Mouse (Mus musculus): ENCODE data around the gene Ccser1. TPM values are rescaled to one million over a fixed set of nuclear protein-coding genes. Genes with fewer than 3 reads are reported as not detected.

Ccser1 gene
- polyA plus RNA-seq, 1 experiment from 2014 or later = 16.2 TPM

DNA sequence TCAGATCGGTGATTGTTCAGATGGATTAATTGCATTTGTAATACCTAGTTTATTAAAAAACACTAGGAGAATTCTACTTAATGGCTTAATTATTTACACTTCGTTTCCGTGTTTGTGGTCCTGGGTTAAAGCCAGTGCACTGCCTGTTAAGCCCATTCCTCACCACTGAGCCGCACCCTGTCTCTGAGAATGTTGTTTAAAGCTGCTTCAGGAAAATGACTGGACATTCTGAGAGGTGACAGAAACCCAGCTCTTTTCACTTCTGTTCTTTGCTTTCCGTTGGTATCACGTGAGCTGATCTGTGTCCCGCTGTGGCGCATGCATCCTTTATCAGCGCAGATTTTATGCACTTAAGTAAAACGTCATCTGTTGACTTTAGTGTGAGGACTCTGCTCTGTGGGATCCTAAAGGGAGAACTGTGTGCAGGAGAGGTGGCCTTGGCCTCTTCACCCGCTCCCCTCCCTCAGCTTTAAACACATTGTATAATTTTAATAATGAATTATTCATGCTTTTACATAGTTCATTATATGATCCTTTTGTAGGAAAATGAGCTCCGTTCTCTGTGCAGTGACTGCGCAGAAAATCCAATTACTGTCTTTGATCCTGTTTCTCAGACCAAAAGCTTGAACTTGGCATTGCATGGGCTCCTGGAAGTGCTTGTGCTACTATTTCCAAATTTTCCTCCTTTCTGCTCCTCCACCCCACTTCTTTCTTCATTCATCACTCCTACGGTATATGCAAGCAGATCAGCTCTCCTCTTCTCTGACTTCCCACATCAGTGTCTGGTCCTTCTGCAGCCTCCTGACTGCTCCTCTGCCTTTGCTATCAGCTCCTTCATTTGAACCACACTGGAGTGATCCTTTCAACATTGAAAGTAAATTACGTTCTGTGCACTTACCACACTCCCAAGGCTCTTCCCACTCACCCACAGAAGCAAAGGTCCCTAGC, 149.7 kb downstream of the Ccser1 start:
- no peak for ATAC-seq (ENCODE audit: low FRiP score, low TSS enrichment)
- no peaks in the 10 kb centered on the region for H3K27me3 ChIP-seq (ENCODE audit: control insufficient read depth, insufficient read depth, low read length)
- no peak overlapping the region for H3K27ac ChIP-seq (ENCODE audit: low read depth, low read length)
- no peak overlapping the region for H3K4me2 ChIP-seq (replicated peaks; ENCODE audit: low read depth, low read length)
- H3K4me1 ChIP-seq (ENCODE audit: control insufficient read depth, insufficient read depth, low read length) = no peaks in the 10 kb centered on the region
- no peak overlapping the region for H3K4me3 ChIP-seq (ENCODE audit: low read length)
- no peaks in the 10 kb centered on the region for H3K9me3 ChIP-seq (ENCODE audit: control insufficient read depth, low read length)
- H3K9ac ChIP-seq (ENCODE audit: low read depth, low read length) = no peak overlapping the region
- 84% methylated on average over 15 of the region's 15 CpGs for WGBS
- no peaks in the 10 kb centered on the region for H3K36me3 ChIP-seq (ENCODE audit: control insufficient read depth, insufficient read depth, low read length)

DNA sequence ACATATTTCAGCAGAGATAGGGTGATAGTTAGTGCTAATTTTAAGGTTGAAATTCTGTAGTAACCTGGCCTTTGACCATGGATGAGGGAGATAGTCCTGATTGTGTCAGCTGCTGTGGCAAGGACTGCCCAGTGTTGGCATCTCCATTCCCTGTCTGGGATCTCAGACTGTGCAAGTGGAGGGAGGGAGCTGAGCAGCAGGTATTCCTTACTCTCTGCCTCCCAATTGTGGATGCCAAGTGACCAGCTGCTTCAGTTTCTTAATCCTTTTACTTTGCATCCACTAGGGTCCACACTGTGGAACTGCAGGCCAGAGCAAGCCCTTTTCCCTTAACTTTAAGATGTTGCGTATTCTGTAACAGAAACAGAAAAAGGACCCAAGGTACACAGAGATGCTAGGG, 154.3 kb downstream of the Ccser1 start:
- Histone ChIP-seq H3K27ac (ENCODE audit: low read depth, low read length) (no peak overlapping the region), H3K36me3 (ENCODE audit: control insufficient read depth, insufficient read depth, low read length) (no peaks in the 10 kb centered on the region), H3K4me3 (ENCODE audit: low read length) (no peak overlapping the region), H3K9me3 (ENCODE audit: control insufficient read depth, low read length) (no peaks in the 10 kb centered on the region), H3K27me3 (ENCODE audit: control insufficient read depth, insufficient read depth, low read length) (no peaks in the 10 kb centered on the region), H3K4me2 (replicated peaks; ENCODE audit: low read depth, low read length) (no peak overlapping the region), H3K9ac (ENCODE audit: low read depth, low read length) (no peak overlapping the region), H3K4me1 (ENCODE audit: control insufficient read depth, insufficient read depth, low read length) (no peaks in the 10 kb centered on the region)
- whole genome bisulfite sequencing = 97% methylated on average over 1 of the region's 1 CpGs
- ATAC-seq (ENCODE audit: low FRiP score, low TSS enrichment) = no peak

- WGBS = 78% methylated on average over 5 of the region's 5 CpGs
These were observed 167.1 kb downstream of the Ccser1 start for GRCm38 (mm10) chr6:61347045-61347838.

GRCm38 (mm10) chr6:61363722-61364121, 183.6 kb downstream of the Ccser1 start:
- no peaks in the 10 kb centered on the region for H3K27me3 ChIP-seq (ENCODE audit: control insufficient read depth, insufficient read depth, low read length)
- no peak overlapping the region for H3K4me3 ChIP-seq (ENCODE audit: low read length)
- no peak overlapping the region for H3K4me2 ChIP-seq (replicated peaks; ENCODE audit: low read depth, low read length)
- H3K27ac ChIP-seq (ENCODE audit: low read depth, low read length) = no peak overlapping the region
- no peak overlapping the region for H3K9ac ChIP-seq (ENCODE audit: low read depth, low read length)
- H3K36me3 ChIP-seq (ENCODE audit: control insufficient read depth, insufficient read depth, low read length) = no peaks in the 10 kb centered on the region
- H3K9me3 ChIP-seq (ENCODE audit: control insufficient read depth, low read length) = no peaks in the 10 kb centered on the region
- ATAC-seq (ENCODE audit: low FRiP score, low TSS enrichment) = no peak
- 82% methylated on average over 5 of the region's 5 CpGs for WGBS
- H3K4me1 ChIP-seq (ENCODE audit: control insufficient read depth, insufficient read depth, low read length) = no peaks in the 10 kb centered on the region

More at GRCm38 (mm10) chr6:61347045-61347838, 167.1 kb downstream of the Ccser1 start:
- no peaks in the 10 kb centered on the region for H3K9me3 ChIP-seq (ENCODE audit: control insufficient read depth, low read length)
- no peak overlapping the region for H3K4me3 ChIP-seq (ENCODE audit: low read length)
- no peak overlapping the region for H3K4me2 ChIP-seq (replicated peaks; ENCODE audit: low read depth, low read length)
- H3K9ac ChIP-seq (ENCODE audit: low read depth, low read length) = no peak overlapping the region
- H3K4me1 ChIP-seq (ENCODE audit: control insufficient read depth, insufficient read depth, low read length) = no peaks in the 10 kb centered on the region
- H3K27ac ChIP-seq (ENCODE audit: low read depth, low read length) = no peak overlapping the region
- no peaks in the 10 kb centered on the region for H3K27me3 ChIP-seq (ENCODE audit: control insufficient read depth, insufficient read depth, low read length)
- no peak for ATAC-seq (ENCODE audit: low FRiP score, low TSS enrichment)
- no peaks in the 10 kb centered on the region for H3K36me3 ChIP-seq (ENCODE audit: control insufficient read depth, insufficient read depth, low read length)

DNA sequence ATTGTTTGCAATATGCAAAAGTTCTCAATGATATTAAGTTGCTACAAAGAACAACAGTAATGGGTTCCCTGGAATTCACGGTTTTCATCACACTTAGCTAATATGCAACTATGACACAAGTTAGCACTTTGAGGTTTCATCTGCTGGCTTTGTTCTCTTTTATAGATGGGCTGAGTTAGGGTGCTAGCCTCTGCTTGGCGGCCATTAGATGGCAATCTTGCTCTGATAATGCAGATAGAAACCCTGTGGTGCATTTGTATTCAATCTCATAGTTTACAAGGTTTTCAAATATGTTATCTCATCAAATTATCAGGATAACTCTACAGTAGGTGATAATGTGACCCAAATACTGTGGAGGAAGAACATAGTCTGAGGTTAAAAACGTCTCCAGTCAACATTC, 202.4 kb downstream of the Ccser1 start:
- Histone ChIP-seq H3K9ac (ENCODE audit: low read depth, low read length) (no peak overlapping the region), H3K4me2 (replicated peaks; ENCODE audit: low read depth, low read length) (no peak overlapping the region), H3K27me3 (ENCODE audit: control insufficient read depth, insufficient read depth, low read length) (no peaks in the 10 kb centered on the region), H3K27ac (ENCODE audit: low read depth, low read length) (no peak overlapping the region), H3K4me3 (ENCODE audit: low read length) (no peak overlapping the region), H3K4me1 (ENCODE audit: control insufficient read depth, insufficient read depth, low read length) (no peaks in the 10 kb centered on the region), H3K36me3 (ENCODE audit: control insufficient read depth, insufficient read depth, low read length) (no peaks in the 10 kb centered on the region), H3K9me3 (ENCODE audit: control insufficient read depth, low read length) (no peaks in the 10 kb centered on the region)
- 26% methylated on average over 3 of the region's 3 CpGs for WGBS
- 0 out of 2 replicates have a peak, but pooled peaks have one; percentile 39 for ATAC-seq (ENCODE audit: low FRiP score, low TSS enrichment)

- Histone ChIP-seq H3K9me3 (ENCODE audit: control insufficient read depth, low read length) (no peaks in the 10 kb centered on the region), H3K36me3 (ENCODE audit: control insufficient read depth, insufficient read depth, low read length) (no peaks in the 10 kb centered on the region), H3K27me3 (ENCODE audit: control insufficient read depth, insufficient read depth, low read length) (no peaks in the 10 kb centered on the region), H3K4me3 (ENCODE audit: low read length) (no peak overlapping the region), H3K9ac (ENCODE audit: low read depth, low read length) (no peak overlapping the region), H3K4me2 (replicated peaks; ENCODE audit: low read depth, low read length) (no peak overlapping the region), H3K4me1 (ENCODE audit: control insufficient read depth, insufficient read depth, low read length) (no peaks in the 10 kb centered on the region), H3K27ac (ENCODE audit: low read depth, low read length) (no peak overlapping the region)
- ATAC-seq (ENCODE audit: low FRiP score, low TSS enrichment) = no peak
- 47% methylated on average over 3 of the region's 3 CpGs for whole genome bisulfite sequencing
These were observed 202.9 kb downstream of the Ccser1 start for GRCm38 (mm10) chr6:61382991-61383390.

DNA sequence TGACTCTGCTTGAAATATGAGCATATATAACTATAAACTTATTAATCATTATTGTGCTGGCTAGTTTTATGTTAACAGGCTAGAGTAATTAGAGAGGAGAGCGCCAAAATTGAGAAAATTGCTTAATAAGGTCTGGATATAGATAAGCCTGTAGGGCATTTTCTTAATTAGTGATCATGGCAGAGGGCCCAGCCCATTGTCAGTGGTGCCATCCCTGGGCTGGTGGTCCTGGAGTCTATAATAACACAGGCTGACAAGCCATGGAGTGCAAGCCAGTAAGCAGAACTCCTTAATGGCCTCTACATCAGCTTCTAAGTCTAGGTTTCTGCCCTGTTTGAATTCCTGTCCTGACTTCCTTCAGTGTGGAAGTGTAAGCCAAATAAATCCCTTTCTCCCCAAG, 206.9 kb downstream of the Ccser1 start:
- ATAC-seq (ENCODE audit: low FRiP score, low TSS enrichment) = no peak
- Histone ChIP-seq H3K27me3 (ENCODE audit: control insufficient read depth, insufficient read depth, low read length) (no peaks in the 10 kb centered on the region), H3K36me3 (ENCODE audit: control insufficient read depth, insufficient read depth, low read length) (no peaks in the 10 kb centered on the region), H3K9me3 (ENCODE audit: control insufficient read depth, low read length) (no peaks in the 10 kb centered on the region), H3K4me2 (replicated peaks; ENCODE audit: low read depth, low read length) (no peak overlapping the region), H3K9ac (ENCODE audit: low read depth, low read length) (no peak overlapping the region), H3K27ac (ENCODE audit: low read depth, low read length) (no peak overlapping the region), H3K4me1 (ENCODE audit: control insufficient read depth, insufficient read depth, low read length) (no peaks in the 10 kb centered on the region), H3K4me3 (ENCODE audit: low read length) (no peak overlapping the region)
- WGBS = 81% methylated on average over 1 of the region's 1 CpGs

DNA sequence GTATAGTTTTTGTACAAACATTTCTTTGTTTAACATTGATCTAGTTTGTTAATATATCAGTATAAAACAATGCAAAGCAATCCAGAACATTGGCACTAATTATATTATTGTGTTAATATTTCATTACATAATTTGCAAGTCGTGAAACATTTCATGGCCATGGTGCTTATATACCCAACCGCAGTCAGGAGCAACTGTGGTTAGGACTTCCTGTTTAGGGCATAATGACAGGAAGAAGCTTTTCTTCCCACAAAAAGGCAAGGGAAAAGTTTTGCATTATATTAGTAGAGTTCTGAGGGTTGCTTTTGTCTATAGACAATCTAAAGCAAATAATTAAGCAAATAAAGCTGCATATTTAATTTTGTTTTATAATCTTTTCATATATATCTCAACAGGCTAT, 247.4 kb downstream of the Ccser1 start:
- no peaks in the 10 kb centered on the region for H3K36me3 ChIP-seq (ENCODE audit: control insufficient read depth, insufficient read depth, low read length)
- WGBS = 81% methylated on average over 2 of the region's 2 CpGs
- no peak overlapping the region for H3K4me2 ChIP-seq (replicated peaks; ENCODE audit: low read depth, low read length)
- no peak overlapping the region for H3K9ac ChIP-seq (ENCODE audit: low read depth, low read length)
- no peaks in the 10 kb centered on the region for H3K27me3 ChIP-seq (ENCODE audit: control insufficient read depth, insufficient read depth, low read length)
- no peak overlapping the region for H3K27ac ChIP-seq (ENCODE audit: low read depth, low read length)
- no peaks in the 10 kb centered on the region for H3K9me3 ChIP-seq (ENCODE audit: control insufficient read depth, low read length)
- no peak for ATAC-seq (ENCODE audit: low FRiP score, low TSS enrichment)
- no peaks in the 10 kb centered on the region for H3K4me1 ChIP-seq (ENCODE audit: control insufficient read depth, insufficient read depth, low read length)
- H3K4me3 ChIP-seq (ENCODE audit: low read length) = no peak overlapping the region

Measured in kidney, embryonic 14.5 days (tissue).